Mouse (Mus musculus): ENCODE results near the gene Ces1g. TPM values are rescaled to one million over a fixed set of nuclear protein-coding genes. Genes with fewer than 3 reads are reported as not detected.

Gene Ces1g
- polyA plus RNA-seq, 1 experiment from 2014 or later: not detected

GRCm38 (mm10) chr8:93317031-93317430 lies 20.1 kb downstream of the Ces1g start:
- ATAC-seq (ENCODE audit: insufficient number of reproducible peaks, insufficient read depth, low FRiP score, low read depth): no peak

GRCm38 (mm10) chr8:93315557-93315956 lies 21.6 kb downstream of the Ces1g start:
- Histone ChIP-seq H3K36me3 (ENCODE audit: control insufficient read depth, insufficient read depth, low read length) (no peaks in the 10 kb centered on the region), H3K4me1 (ENCODE audit: control insufficient read depth in 2 of 2, insufficient read depth in 2 of 2, low read length in 2 of 2) (no peaks in the 10 kb centered on the region), H3K4me3 (ENCODE audit: control insufficient read depth in 1 of 2, insufficient read depth in 1 of 2, low read depth in 1 of 2, low read length in 2 of 2) (no peak overlapping the region), H3K27ac (replicated peaks in 1 of 2; ENCODE audit: control insufficient read depth in 1 of 2, insufficient read depth in 1 of 2, low read depth in 2 of 2, low read length in 2 of 2) (no peak overlapping the region), H3K9ac (ENCODE audit: low read length) (no peak overlapping the region), H3K4me2 (ENCODE audit: low read length) (no peak overlapping the region), H3K9me3 (ENCODE audit: control insufficient read depth, low read length) (no peaks in the 10 kb centered on the region), H3K27me3 (ENCODE audit: control insufficient read depth, insufficient read depth, low read length) (no peaks in the 10 kb centered on the region)
- WGBS: 56% methylated on average over 2 of the region's 2 CpGs
- no peak for ATAC-seq (ENCODE audit: insufficient number of reproducible peaks, insufficient read depth, low FRiP score, low read depth)

More at GRCm38 (mm10) chr8:93317031-93317430, 20.1 kb downstream of the Ces1g start:
- no peak overlapping the region for H3K27ac ChIP-seq (replicated peaks in 1 of 2; ENCODE audit: control insufficient read depth in 1 of 2, insufficient read depth in 1 of 2, low read depth in 2 of 2, low read length in 2 of 2)
- H3K4me3 ChIP-seq (ENCODE audit: control insufficient read depth in 1 of 2, insufficient read depth in 1 of 2, low read depth in 1 of 2, low read length in 2 of 2): no peak overlapping the region
- no peaks in the 10 kb centered on the region for H3K36me3 ChIP-seq (ENCODE audit: control insufficient read depth, insufficient read depth, low read length)
- no peaks in the 10 kb centered on the region for H3K9me3 ChIP-seq (ENCODE audit: control insufficient read depth, low read length)
- WGBS: 80% methylated on average over 2 of the region's 2 CpGs
- H3K4me2 ChIP-seq (ENCODE audit: low read length): no peak overlapping the region
- no peaks in the 10 kb centered on the region for H3K27me3 ChIP-seq (ENCODE audit: control insufficient read depth, insufficient read depth, low read length)
- no peak overlapping the region for H3K9ac ChIP-seq (ENCODE audit: low read length)
- no peaks in the 10 kb centered on the region for H3K4me1 ChIP-seq (ENCODE audit: control insufficient read depth in 2 of 2, insufficient read depth in 2 of 2, low read length in 2 of 2)

DNA sequence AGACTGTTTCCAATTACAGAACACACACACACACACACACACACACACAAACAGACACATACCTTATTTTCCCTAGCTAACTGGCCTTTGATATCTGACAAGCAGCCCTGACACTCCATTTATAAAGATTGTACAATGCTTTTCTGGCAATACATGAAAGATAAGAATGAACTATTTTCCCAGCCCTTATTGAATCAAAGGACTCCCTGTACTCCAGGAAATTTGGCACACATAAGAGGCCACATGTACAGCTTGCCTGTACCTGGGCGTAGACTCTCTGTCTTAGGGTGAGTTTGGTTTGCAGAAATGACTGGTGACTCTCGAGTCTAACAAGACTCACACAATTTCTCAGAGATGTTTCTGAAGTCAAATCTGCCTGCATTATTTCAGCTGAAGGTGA lies 53.2 kb downstream of the Ces1g start:
- 68% methylated on average over 2 of the region's 2 CpGs for WGBS
- Histone ChIP-seq H3K4me1 (ENCODE audit: control insufficient read depth in 2 of 2, insufficient read depth in 2 of 2, low read length in 2 of 2) (no peaks in the 10 kb centered on the region), H3K27ac (replicated peaks in 1 of 2; ENCODE audit: control insufficient read depth in 1 of 2, insufficient read depth in 1 of 2, low read depth in 2 of 2, low read length in 2 of 2) (no peak overlapping the region), H3K27me3 (ENCODE audit: control insufficient read depth, insufficient read depth, low read length) (no peaks in the 10 kb centered on the region), H3K9me3 (ENCODE audit: control insufficient read depth, low read length) (no peaks in the 10 kb centered on the region), H3K4me3 (ENCODE audit: control insufficient read depth in 1 of 2, insufficient read depth in 1 of 2, low read depth in 1 of 2, low read length in 2 of 2) (no peak overlapping the region), H3K4me2 (ENCODE audit: low read length) (no peak overlapping the region), H3K9ac (ENCODE audit: low read length) (no peak overlapping the region), H3K36me3 (ENCODE audit: control insufficient read depth, insufficient read depth, low read length) (no peaks in the 10 kb centered on the region)
- no peak for ATAC-seq (ENCODE audit: insufficient number of reproducible peaks, insufficient read depth, low FRiP score, low read depth)

- no peak overlapping the region for H3K27ac ChIP-seq (replicated peaks in 1 of 2; ENCODE audit: control insufficient read depth in 1 of 2, insufficient read depth in 1 of 2, low read depth in 2 of 2, low read length in 2 of 2)
- H3K36me3 ChIP-seq (ENCODE audit: control insufficient read depth, insufficient read depth, low read length): no peaks in the 10 kb centered on the region
- no peak overlapping the region for H3K4me2 ChIP-seq (ENCODE audit: low read length)
- ATAC-seq (ENCODE audit: insufficient number of reproducible peaks, insufficient read depth, low FRiP score, low read depth): no peak
- H3K9ac ChIP-seq (ENCODE audit: low read length): no peak overlapping the region
- WGBS: 71% methylated on average over 3 of the region's 3 CpGs
- H3K9me3 ChIP-seq (ENCODE audit: control insufficient read depth, low read length): no peaks in the 10 kb centered on the region
- H3K4me1 ChIP-seq (ENCODE audit: control insufficient read depth in 2 of 2, insufficient read depth in 2 of 2, low read length in 2 of 2): no peaks in the 10 kb centered on the region
- no peaks in the 10 kb centered on the region for H3K27me3 ChIP-seq (ENCODE audit: control insufficient read depth, insufficient read depth, low read length)
- H3K4me3 ChIP-seq (ENCODE audit: control insufficient read depth in 1 of 2, insufficient read depth in 1 of 2, low read depth in 1 of 2, low read length in 2 of 2): no peak overlapping the region
These were observed 54.8 kb downstream of the Ces1g start for GRCm38 (mm10) chr8:93282349-93282748.

DNA sequence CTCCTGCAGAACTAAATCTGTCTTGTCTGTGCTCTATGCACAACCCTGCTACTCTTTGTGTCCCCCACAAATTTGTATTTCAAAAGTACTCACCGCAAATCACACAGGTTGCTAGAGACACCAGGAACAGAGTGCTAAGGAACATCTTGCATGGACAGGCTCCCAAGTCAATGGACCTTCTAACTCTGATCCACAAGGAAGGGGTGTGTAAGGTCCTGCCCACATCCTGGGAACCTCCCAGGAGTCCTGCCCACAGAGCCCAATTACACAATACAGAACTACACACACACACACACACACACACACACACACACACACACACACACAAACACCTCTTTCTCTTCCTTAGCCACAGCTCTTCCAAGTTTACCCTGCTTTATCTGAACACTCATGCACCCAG lies 57.6 kb downstream of the Ces1g start, which contains the start of gene Ces1f:
Ces1f (minus strand) TSS at position 192 of the 400 bp plus-strand sequence.
- H3K27ac ChIP-seq (replicated peaks in 1 of 2; ENCODE audit: control insufficient read depth in 1 of 2, insufficient read depth in 1 of 2, low read depth in 2 of 2, low read length in 2 of 2): no peak within 1 kb of the TSS
- ATAC-seq (ENCODE audit: insufficient number of reproducible peaks, insufficient read depth, low FRiP score, low read depth): no peak
- no peaks in the 10 kb centered on the region for H3K36me3 ChIP-seq (ENCODE audit: control insufficient read depth, insufficient read depth, low read length)
- H3K9me3 ChIP-seq (ENCODE audit: control insufficient read depth, low read length): no peaks in the 10 kb centered on the region
- no peaks in the 10 kb centered on the region for H3K27me3 ChIP-seq (ENCODE audit: control insufficient read depth, insufficient read depth, low read length)
- H3K4me1 ChIP-seq (ENCODE audit: control insufficient read depth in 2 of 2, insufficient read depth in 2 of 2, low read length in 2 of 2): no peaks in the 10 kb centered on the region
- no peak within 1 kb of the TSS for H3K4me3 ChIP-seq (ENCODE audit: control insufficient read depth in 1 of 2, insufficient read depth in 1 of 2, low read depth in 1 of 2, low read length in 2 of 2)
- no peak within 1 kb of the TSS for H3K4me2 ChIP-seq (ENCODE audit: low read length)
- H3K9ac ChIP-seq (ENCODE audit: low read length): no peak within 1 kb of the TSS
- WGBS: 86% methylated on average over 1 of the region's 1 CpGs

GRCm38 (mm10) chr8:93278176-93278805 lies 58.8 kb downstream of the Ces1g start:
- no peak for ATAC-seq (ENCODE audit: insufficient number of reproducible peaks, insufficient read depth, low FRiP score, low read depth)

DNA sequence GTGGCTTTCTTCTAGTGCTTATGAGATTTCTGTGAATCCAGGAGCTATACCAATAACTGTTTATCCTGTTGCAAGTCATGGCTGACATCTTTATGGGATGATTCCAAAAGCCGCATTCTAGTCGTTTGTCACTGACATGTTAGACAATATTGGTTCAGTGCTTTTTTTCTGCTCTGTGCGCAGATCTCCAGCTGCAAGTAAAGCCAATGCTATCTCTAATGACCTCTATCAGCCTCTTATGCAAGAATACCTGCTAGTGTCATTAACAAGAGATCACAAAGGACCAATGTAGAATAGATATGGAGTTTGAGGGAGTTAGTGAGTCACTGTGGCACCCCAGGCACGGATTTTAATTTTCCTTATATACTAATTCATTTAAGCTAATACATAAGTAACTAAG lies 62.5 kb downstream of the Ces1g start:
- H3K4me3 ChIP-seq (ENCODE audit: control insufficient read depth in 1 of 2, insufficient read depth in 1 of 2, low read depth in 1 of 2, low read length in 2 of 2): no peak overlapping the region
- no peaks in the 10 kb centered on the region for H3K4me1 ChIP-seq (ENCODE audit: control insufficient read depth in 2 of 2, insufficient read depth in 2 of 2, low read length in 2 of 2)
- 77% methylated on average over 4 of the region's 4 CpGs for WGBS
- H3K4me2 ChIP-seq (ENCODE audit: low read length): no peak overlapping the region
- ATAC-seq (ENCODE audit: insufficient number of reproducible peaks, insufficient read depth, low FRiP score, low read depth): no peak
- H3K27ac ChIP-seq (replicated peaks in 1 of 2; ENCODE audit: control insufficient read depth in 1 of 2, insufficient read depth in 1 of 2, low read depth in 2 of 2, low read length in 2 of 2): no peak overlapping the region
- no peaks in the 10 kb centered on the region for H3K9me3 ChIP-seq (ENCODE audit: control insufficient read depth, low read length)
- H3K27me3 ChIP-seq (ENCODE audit: control insufficient read depth, insufficient read depth, low read length): no peaks in the 10 kb centered on the region
- H3K36me3 ChIP-seq (ENCODE audit: control insufficient read depth, insufficient read depth, low read length): no peaks in the 10 kb centered on the region
- no peak overlapping the region for H3K9ac ChIP-seq (ENCODE audit: low read length)

More at GRCm38 (mm10) chr8:93278176-93278805, 58.8 kb downstream of the Ces1g start:
- 65% methylated on average over 4 of the region's 4 CpGs for WGBS
- Histone ChIP-seq H3K27ac (replicated peaks in 1 of 2; ENCODE audit: control insufficient read depth in 1 of 2, insufficient read depth in 1 of 2, low read depth in 2 of 2, low read length in 2 of 2) (no peak overlapping the region), H3K9me3 (ENCODE audit: control insufficient read depth, low read length) (no peaks in the 10 kb centered on the region), H3K9ac (ENCODE audit: low read length) (no peak overlapping the region), H3K4me3 (ENCODE audit: control insufficient read depth in 1 of 2, insufficient read depth in 1 of 2, low read depth in 1 of 2, low read length in 2 of 2) (no peak overlapping the region), H3K27me3 (ENCODE audit: control insufficient read depth, insufficient read depth, low read length) (no peaks in the 10 kb centered on the region), H3K4me1 (ENCODE audit: control insufficient read depth in 2 of 2, insufficient read depth in 2 of 2, low read length in 2 of 2) (no peaks in the 10 kb centered on the region), H3K36me3 (ENCODE audit: control insufficient read depth, insufficient read depth, low read length) (no peaks in the 10 kb centered on the region), H3K4me2 (ENCODE audit: low read length) (no peak overlapping the region)

DNA sequence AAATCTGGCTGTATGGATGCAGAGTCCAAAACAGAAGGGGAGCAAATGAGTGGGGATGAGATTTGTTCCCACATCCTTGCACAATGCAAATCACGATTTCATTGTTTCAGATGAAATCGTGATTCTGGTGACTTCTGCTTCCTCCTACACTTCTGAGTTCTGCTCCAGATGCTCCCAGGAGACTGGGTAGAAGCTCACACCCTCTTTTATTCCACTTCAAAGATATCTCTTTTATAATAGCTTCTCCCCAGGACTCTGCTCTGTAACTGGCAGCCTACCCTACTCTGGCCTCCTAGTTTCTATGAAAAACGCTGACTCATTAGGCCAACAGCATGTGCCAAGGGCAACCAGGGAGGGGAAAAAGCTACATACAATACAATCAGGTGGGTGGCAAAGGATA lies 63.8 kb downstream of the Ces1g start:
- H3K4me3 ChIP-seq (ENCODE audit: control insufficient read depth in 1 of 2, insufficient read depth in 1 of 2, low read depth in 1 of 2, low read length in 2 of 2): no peak overlapping the region
- no peak overlapping the region for H3K27ac ChIP-seq (replicated peaks in 1 of 2; ENCODE audit: control insufficient read depth in 1 of 2, insufficient read depth in 1 of 2, low read depth in 2 of 2, low read length in 2 of 2)
- H3K36me3 ChIP-seq (ENCODE audit: control insufficient read depth, insufficient read depth, low read length): no peaks in the 10 kb centered on the region
- 74% methylated on average over 3 of the region's 3 CpGs for WGBS
- H3K4me1 ChIP-seq (ENCODE audit: control insufficient read depth in 2 of 2, insufficient read depth in 2 of 2, low read length in 2 of 2): no peaks in the 10 kb centered on the region
- no peak for ATAC-seq (ENCODE audit: insufficient number of reproducible peaks, insufficient read depth, low FRiP score, low read depth)
- no peak overlapping the region for H3K4me2 ChIP-seq (ENCODE audit: low read length)
- no peak overlapping the region for H3K9ac ChIP-seq (ENCODE audit: low read length)
- no peaks in the 10 kb centered on the region for H3K27me3 ChIP-seq (ENCODE audit: control insufficient read depth, insufficient read depth, low read length)
- no peaks in the 10 kb centered on the region for H3K9me3 ChIP-seq (ENCODE audit: control insufficient read depth, low read length)
